Mouse (Mus musculus): ENCODE measurements around the gene Plch2. TPM values are rescaled to one million over a fixed set of nuclear protein-coding genes. Genes with fewer than 3 reads are reported as not detected.

Plch2 gene
- polyA plus RNA-seq, 1 experiment from 2014 or later: 2.1 TPM

DNA sequence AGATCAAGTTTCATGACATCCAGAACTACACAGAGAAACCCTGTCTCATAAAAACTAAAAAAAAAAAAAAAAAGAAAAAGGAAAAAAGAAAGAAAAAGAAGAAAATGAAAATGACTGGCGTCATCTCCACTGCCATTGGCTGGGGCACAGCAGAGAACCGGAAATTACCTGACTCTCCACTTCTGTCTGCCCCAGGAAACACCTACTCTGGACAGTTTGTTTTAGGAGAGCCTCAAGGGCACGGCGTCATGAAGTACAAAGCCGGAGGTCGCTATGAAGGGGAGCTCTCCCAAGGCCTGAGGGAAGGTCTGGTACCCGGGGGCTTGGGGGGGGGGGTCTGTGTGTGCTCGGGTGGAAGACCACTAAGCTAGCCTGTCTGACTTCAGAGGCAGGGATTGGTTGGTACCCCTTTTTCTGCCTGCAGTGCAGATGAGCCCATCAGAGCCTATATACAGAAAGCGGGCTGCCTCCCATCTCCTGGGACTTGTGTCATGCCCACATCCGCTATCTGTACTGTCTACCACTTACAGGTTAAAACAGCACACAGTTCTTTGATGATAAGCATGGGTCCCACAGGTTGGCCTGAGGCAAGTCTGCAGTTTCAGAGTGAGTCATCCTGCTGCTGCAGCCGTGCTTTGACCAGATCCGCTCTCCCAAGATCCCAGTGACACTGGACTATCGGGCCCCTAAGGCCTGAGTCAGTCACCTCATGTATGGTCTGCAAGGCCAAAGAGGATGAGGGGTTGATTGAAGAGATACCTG, 34.3 kb upstream of the Plch2 start:
- H3K36me3 ChIP-seq (ENCODE audit: control insufficient read depth, insufficient read depth, low read length): no peaks in the 10 kb centered on the region
- WGBS: 93% methylated on average over 13 of the region's 13 CpGs
- no peak overlapping the region for H3K27ac ChIP-seq (ENCODE audit: low read depth, low read length)
- no peaks in the 10 kb centered on the region for H3K4me1 ChIP-seq (replicated peaks; ENCODE audit: control insufficient read depth, insufficient read depth, low read length)
- no peaks in the 10 kb centered on the region for H3K27me3 ChIP-seq (ENCODE audit: control insufficient read depth, insufficient read depth, low read length)
- no peak overlapping the region for H3K9ac ChIP-seq (ENCODE audit: low read depth, low read length)
- H3K9me3 ChIP-seq (ENCODE audit: control insufficient read depth, low read length): no peaks in the 10 kb centered on the region
- no peak overlapping the region for H3K4me3 ChIP-seq (ENCODE audit: low read depth, low read length)
- ATAC-seq (ENCODE audit: low FRiP score): no peak
- no peak overlapping the region for H3K4me2 ChIP-seq (replicated peaks; ENCODE audit: low read depth, low read length)
- no peak for DNase-seq (ENCODE audit: low spot score)

DNA sequence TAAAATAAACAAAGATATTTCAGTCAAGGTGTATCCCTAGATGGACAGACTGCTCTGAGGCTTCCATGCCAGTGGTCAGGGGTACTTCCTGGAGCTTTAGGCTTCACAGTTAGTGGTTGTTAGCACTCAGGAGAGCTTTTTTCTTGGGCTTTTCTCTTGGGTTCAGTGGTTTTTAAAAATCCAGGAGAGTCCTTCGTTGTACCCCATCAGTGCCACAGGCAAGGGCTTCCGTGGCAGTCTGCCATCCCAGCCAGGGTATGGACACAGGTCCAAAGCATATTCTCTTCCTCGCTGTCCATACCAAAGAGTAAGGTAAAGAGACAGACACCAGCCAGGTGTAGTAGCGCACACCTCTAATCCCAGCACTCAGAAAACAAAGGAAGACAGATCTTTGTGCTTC, 33.6 kb upstream of the Plch2 start:
- Histone ChIP-seq H3K4me3 (ENCODE audit: low read depth, low read length) (no peak overlapping the region), H3K4me1 (replicated peaks; ENCODE audit: control insufficient read depth, insufficient read depth, low read length) (peaks cover 1% of the 10 kb centered on the region; the same call in 1 of the 2 replicates), H3K9ac (ENCODE audit: low read depth, low read length) (no peak overlapping the region), H3K9me3 (ENCODE audit: control insufficient read depth, low read length) (no peaks in the 10 kb centered on the region), H3K27ac (ENCODE audit: low read depth, low read length) (no peak overlapping the region), H3K36me3 (ENCODE audit: control insufficient read depth, insufficient read depth, low read length) (no peaks in the 10 kb centered on the region), H3K27me3 (ENCODE audit: control insufficient read depth, insufficient read depth, low read length) (no peaks in the 10 kb centered on the region), H3K4me2 (replicated peaks; ENCODE audit: low read depth, low read length) (no peak overlapping the region)
- 93% methylated on average over 4 of the region's 4 CpGs for WGBS
- ATAC-seq (ENCODE audit: low FRiP score): no peak
- no peak for DNase-seq (ENCODE audit: low spot score)

DNA sequence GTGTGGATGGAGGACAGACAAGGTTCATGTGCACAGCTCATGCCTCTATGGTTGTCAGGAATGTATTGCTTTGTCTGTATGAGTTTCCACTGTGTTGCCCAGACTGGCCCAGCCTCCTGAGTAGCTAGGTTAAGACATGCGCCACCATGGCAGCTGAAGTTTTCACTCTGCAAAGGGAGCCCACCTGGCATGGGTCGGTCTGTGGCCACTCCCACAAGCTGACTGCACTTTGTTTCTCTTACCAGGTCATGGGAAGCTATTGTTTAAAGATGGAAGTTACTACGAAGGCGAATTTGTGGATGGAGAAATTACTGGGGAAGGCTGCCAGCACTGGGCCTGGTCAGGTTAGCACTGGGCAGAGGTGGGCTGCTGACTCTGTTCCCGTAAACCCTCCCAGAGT, 32.7 kb upstream of the Plch2 start:
- H3K9me3 ChIP-seq (ENCODE audit: control insufficient read depth, low read length): no peaks in the 10 kb centered on the region
- WGBS: 95% methylated on average over 5 of the region's 5 CpGs
- H3K4me2 ChIP-seq (replicated peaks; ENCODE audit: low read depth, low read length): no peak overlapping the region
- peaks cover 5% of the 10 kb centered on the region for H3K4me1 ChIP-seq (replicated peaks; ENCODE audit: control insufficient read depth, insufficient read depth, low read length)
- DNase-seq (ENCODE audit: low spot score): no peak
- no peak overlapping the region for H3K27ac ChIP-seq (ENCODE audit: low read depth, low read length)
- H3K4me3 ChIP-seq (ENCODE audit: low read depth, low read length): no peak overlapping the region
- no peaks in the 10 kb centered on the region for H3K36me3 ChIP-seq (ENCODE audit: control insufficient read depth, insufficient read depth, low read length)
- H3K9ac ChIP-seq (ENCODE audit: low read depth, low read length): no peak overlapping the region
- H3K27me3 ChIP-seq (ENCODE audit: control insufficient read depth, insufficient read depth, low read length): no peaks in the 10 kb centered on the region
- no peak for ATAC-seq (ENCODE audit: low FRiP score)

DNA sequence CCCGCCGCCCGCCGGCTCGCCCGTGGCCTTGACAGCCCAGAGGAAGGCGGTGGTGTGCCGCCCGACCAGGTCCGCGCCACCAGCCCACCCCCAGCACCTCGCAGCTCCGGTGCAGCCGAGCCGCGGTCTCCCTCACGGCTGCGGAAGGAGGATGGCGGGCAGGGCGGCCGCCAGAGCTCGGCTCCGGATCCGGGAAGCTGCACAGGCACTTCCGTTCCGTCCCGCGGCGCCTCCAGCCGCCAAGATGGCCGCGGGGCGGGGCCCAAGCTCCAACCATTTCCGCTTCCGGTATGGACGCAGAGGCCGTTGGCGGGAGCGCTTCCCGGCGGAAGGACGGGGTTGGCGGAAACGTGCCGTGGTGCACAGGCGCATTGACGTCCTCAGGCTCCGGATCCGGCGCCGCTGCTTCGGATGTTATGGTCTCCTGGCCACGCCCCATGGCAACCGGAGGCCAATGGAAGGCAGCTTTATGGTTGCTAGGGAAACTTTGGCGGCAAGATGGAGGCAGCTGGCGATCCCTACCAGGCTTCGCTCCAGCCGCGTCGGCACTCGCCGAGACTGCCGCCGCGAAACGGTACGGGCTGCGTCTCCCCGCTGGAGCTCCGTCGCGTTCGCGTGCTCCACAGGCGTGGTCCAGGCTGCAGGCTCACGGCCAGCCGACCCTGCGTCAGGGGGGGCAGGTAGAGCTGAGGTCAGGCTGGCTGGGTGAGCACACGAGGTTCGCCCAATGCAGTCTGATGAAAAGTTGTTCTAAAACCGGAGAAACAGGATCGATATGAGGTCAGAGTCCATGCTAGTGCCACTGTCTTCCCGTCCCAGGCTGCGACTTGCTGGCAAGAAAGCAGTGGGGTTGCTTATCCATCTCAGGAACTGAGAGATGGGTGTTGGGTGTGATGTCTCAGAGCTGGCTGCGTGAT, 29.8 kb upstream of the Plch2 start, which contains the start of the genes Rer1 and Morn1:
TSS of gene Rer1 (minus strand) at position 275 of the 917 bp plus-strand sequence.
TSS of gene Morn1 (plus strand) at position 470 of the 917 bp plus-strand sequence.
- H3K9ac ChIP-seq (ENCODE audit: low read depth, low read length): peak within 1 kb of the TSS; percentile 90

DNA sequence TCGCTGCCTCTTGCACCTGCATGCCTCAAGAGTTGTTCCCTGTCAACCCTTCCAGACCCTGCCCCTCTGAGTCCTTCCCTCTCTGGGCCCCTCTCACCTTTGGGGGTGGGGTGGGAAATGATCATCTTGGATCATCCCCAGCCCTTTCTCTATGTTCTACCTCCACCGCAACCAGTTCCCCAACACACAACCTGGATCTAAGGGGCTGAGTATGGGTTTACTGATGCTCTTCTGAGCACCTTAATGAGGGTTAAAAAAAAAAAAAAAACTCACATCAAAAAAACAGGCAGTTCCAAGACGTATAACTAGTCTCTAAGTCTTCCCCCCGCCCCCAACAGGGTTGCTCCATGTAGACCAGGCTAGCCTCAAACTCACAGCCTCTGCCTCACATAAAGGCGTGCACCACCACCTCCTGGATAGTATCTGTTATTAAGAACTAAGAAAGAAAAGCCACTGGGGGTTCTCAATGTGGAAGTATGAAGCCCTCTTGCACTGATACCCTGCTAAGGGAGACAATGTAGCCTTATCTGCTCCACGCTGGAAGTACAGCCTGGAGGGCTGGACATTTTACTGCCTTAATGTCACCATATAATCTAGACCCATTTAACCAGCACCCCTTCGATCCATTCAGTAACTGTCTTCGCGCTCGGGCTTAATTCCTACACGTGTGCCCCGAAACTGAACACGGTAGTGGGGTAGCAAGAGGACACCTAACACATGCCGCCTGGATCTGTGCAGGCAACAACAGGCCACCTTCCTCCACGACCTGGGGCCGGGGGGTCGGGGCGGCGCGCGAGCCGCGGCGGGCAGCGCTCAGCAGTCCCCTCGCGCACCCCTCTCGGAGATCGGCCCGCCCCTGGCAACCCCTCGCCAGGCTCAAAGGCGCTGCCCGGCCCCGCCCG, 28.9 kb upstream of the Plch2 start:
- Histone ChIP-seq H3K4me2 (replicated peaks; ENCODE audit: low read depth, low read length) (peak overlapping the region; percentile 85), H3K27me3 (ENCODE audit: control insufficient read depth, insufficient read depth, low read length) (no peaks in the 10 kb centered on the region), H3K4me3 (ENCODE audit: low read depth, low read length) (peak overlapping the region; percentile 98), H3K9me3 (ENCODE audit: control insufficient read depth, low read length) (no peaks in the 10 kb centered on the region), H3K4me1 (replicated peaks; ENCODE audit: control insufficient read depth, insufficient read depth, low read length) (peaks cover 5% of the 10 kb centered on the region), H3K27ac (ENCODE audit: low read depth, low read length) (peak overlapping the region; percentile 92), H3K36me3 (ENCODE audit: control insufficient read depth, insufficient read depth, low read length) (peaks cover 5% of the 10 kb centered on the region; the same call in 1 of the 2 replicates), H3K9ac (ENCODE audit: low read depth, low read length) (peak overlapping the region; percentile 90)
- 9% methylated on average over 25 of the region's 35 CpGs for WGBS
- ATAC-seq (ENCODE audit: low FRiP score) (no peak; the same call in none of the 2 replicates), DNase-seq (ENCODE audit: low spot score) (no peak)

More for the DNA sequence above, 29.8 kb upstream of the Plch2 start, which contains the start of the genes Rer1 and Morn1:
- Histone ChIP-seq H3K9me3 (ENCODE audit: control insufficient read depth, low read length) (no peaks in the 10 kb centered on the region), H3K27me3 (ENCODE audit: control insufficient read depth, insufficient read depth, low read length) (no peaks in the 10 kb centered on the region), H3K4me3 (ENCODE audit: low read depth, low read length) (peak within 1 kb of the TSS; percentile 98), H3K27ac (ENCODE audit: low read depth, low read length) (peak within 1 kb of the TSS; percentile 92), H3K4me1 (replicated peaks; ENCODE audit: control insufficient read depth, insufficient read depth, low read length) (peaks cover 5% of the 10 kb centered on the region), H3K4me2 (replicated peaks; ENCODE audit: low read depth, low read length) (peak within 1 kb of the TSS; percentile 92), H3K36me3 (ENCODE audit: control insufficient read depth, insufficient read depth, low read length) (0 out of 2 replicates have a peak, but pooled peaks cover 3% of the 10 kb centered on the region)
- peak; percentile 100 for DNase-seq (ENCODE audit: low spot score)
- ATAC-seq (ENCODE audit: low FRiP score): peak; percentile 96
- under 1% methylated on average over 70 of the region's 85 CpGs for WGBS

DNA sequence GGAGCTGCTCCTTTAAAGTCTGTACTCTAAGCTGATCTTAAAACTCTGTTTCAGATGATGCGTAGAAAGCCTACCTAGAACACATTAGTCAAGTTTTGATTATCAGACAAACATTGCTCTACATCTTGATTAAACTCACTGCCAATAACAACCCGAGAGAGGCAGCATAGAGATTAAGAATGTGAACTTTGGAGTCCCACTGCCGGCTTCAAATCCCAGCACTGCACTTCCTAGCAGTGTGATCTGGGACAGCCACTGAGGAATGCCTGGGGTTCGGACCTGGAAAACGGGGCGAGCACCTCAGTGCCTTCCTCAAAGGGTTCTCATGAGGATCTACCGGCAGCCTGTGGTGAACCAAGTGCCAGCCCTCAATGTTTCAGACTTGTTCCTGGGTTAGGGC, 27.8 kb upstream of the Plch2 start:
- H3K27ac ChIP-seq (ENCODE audit: low read depth, low read length): no peak overlapping the region
- no peak for ATAC-seq (ENCODE audit: low FRiP score)
- H3K9ac ChIP-seq (ENCODE audit: low read depth, low read length): no peak overlapping the region
- DNase-seq (ENCODE audit: low spot score): no peak
- WGBS: 91% methylated on average over 7 of the region's 7 CpGs
- no peaks in the 10 kb centered on the region for H3K9me3 ChIP-seq (ENCODE audit: control insufficient read depth, low read length)
- no peak overlapping the region for H3K4me3 ChIP-seq (ENCODE audit: low read depth, low read length)
- H3K36me3 ChIP-seq (ENCODE audit: control insufficient read depth, insufficient read depth, low read length): peaks cover 10% of the 10 kb centered on the region
- no peaks in the 10 kb centered on the region for H3K27me3 ChIP-seq (ENCODE audit: control insufficient read depth, insufficient read depth, low read length)
- H3K4me1 ChIP-seq (replicated peaks; ENCODE audit: control insufficient read depth, insufficient read depth, low read length): peaks cover 5% of the 10 kb centered on the region
- no peak overlapping the region for H3K4me2 ChIP-seq (replicated peaks; ENCODE audit: low read depth, low read length)

- Histone ChIP-seq H3K27me3 (ENCODE audit: control insufficient read depth, insufficient read depth, low read length) (no peaks in the 10 kb centered on the region), H3K9ac (ENCODE audit: low read depth, low read length) (0 out of 2 replicates have a peak overlapping the region, but pooled peaks have one; percentile 15), H3K27ac (ENCODE audit: low read depth, low read length) (no peak overlapping the region), H3K4me1 (replicated peaks; ENCODE audit: control insufficient read depth, insufficient read depth, low read length) (peaks cover 5% of the 10 kb centered on the region), H3K4me3 (ENCODE audit: low read depth, low read length) (no peak overlapping the region), H3K4me2 (replicated peaks; ENCODE audit: low read depth, low read length) (no peak overlapping the region), H3K36me3 (ENCODE audit: control insufficient read depth, insufficient read depth, low read length) (peaks cover 13% of the 10 kb centered on the region), H3K9me3 (ENCODE audit: control insufficient read depth, low read length) (no peaks in the 10 kb centered on the region)
- DNase-seq (ENCODE audit: low spot score) (no peak), ATAC-seq (ENCODE audit: low FRiP score) (no peak)
- 86% methylated on average over 4 of the region's 4 CpGs for WGBS
These were observed 27.0 kb upstream of the Plch2 start for GRCm38 (mm10) chr4:155083553-155083952.

GRCm38 (mm10) chr4:155079666-155080065, 23.1 kb upstream of the Plch2 start:
- no peaks in the 10 kb centered on the region for H3K4me1 ChIP-seq (replicated peaks; ENCODE audit: control insufficient read depth, insufficient read depth, low read length)
- no peaks in the 10 kb centered on the region for H3K9me3 ChIP-seq (ENCODE audit: control insufficient read depth, low read length)
- no peaks in the 10 kb centered on the region for H3K27me3 ChIP-seq (ENCODE audit: control insufficient read depth, insufficient read depth, low read length)
- ATAC-seq (ENCODE audit: low FRiP score) (no peak), DNase-seq (ENCODE audit: low spot score) (no peak)
- H3K4me2 ChIP-seq (replicated peaks; ENCODE audit: low read depth, low read length): no peak overlapping the region
- no peak overlapping the region for H3K27ac ChIP-seq (ENCODE audit: low read depth, low read length)
- H3K36me3 ChIP-seq (ENCODE audit: control insufficient read depth, insufficient read depth, low read length): peaks cover 23% of the 10 kb centered on the region
- no peak overlapping the region for H3K9ac ChIP-seq (ENCODE audit: low read depth, low read length)
- no peak overlapping the region for H3K4me3 ChIP-seq (ENCODE audit: low read depth, low read length)
- WGBS: 92% methylated on average over 6 of the region's 6 CpGs
